In the genomic region with DNA sequence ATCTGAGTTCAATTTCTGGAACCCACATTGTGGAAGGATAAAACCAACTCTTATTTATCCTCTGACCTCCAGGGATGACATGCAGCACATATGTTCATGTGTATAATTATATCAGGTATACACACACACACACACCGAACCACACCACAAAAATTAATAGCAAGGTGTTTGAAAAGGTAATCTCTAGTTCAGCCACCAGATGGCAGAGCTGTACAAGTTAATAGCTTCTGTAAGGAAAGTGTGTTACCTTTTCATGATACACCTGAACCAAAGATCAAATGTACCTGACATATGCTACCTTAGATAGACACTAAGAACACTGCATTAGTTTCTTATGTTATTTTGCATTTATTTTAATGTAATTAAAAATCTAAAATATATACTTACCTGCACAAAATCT, we compare ENCODE assay signal across 10 mouse cellular contexts. TPM values are rescaled to one million over a fixed set of nuclear protein-coding genes. Genes with fewer than 3 reads are reported as not detected.
DNase-seq lines count a peak whose midpoint lies in the region.
"Had no signal": no experiment of that assay in that cellular context is flagged by ENCODE, and none has a peak within 500 bp of the region (broad histone marks: within the 10 kb centered on the region; RNA-seq: fewer than 3 reads in every experiment).

No protein-coding gene starts in this region.

- DNase-seq in heart, postnatal 4 days, result peak; percentile 13
- no peak for DNase-seq in heart, adult 8-10 months (ENCODE audit: low spot score)
- DNase-seq in testis, postnatal 10 days (ENCODE audit: low spot score), result peak; percentile 38
- DNase-seq in testis, postnatal 14 days (ENCODE audit: low spot score), result no peak
- DNase-seq in embryo, embryonic 10 days (ENCODE audit: low spot score), result peak; percentile 5
- DNase-seq in telencephalon, adult 2 months (ENCODE audit: low read depth, low spot score), result peak; percentile 0
- no peak for DNase-seq in gastrocnemius, postnatal 4 days (ENCODE audit: low spot score in 2 of 2)
- no peak for DNase-seq in gastrocnemius, adult 8-10 months (ENCODE audit: low spot score in 2 of 2)

RNA-seq across cellular contexts. Expression of a gene that starts 1.8 kb away (rescaled TPM):
- total RNA-seq in heart, postnatal 4 days (2021), result not detected
- total RNA-seq in heart, adult 8-10 months (2022), result not detected
- not detected for total RNA-seq in gastrocnemius, postnatal 4 days (2021)
- not detected for total RNA-seq in gastrocnemius, adult 8-10 months (2022)
- total RNA-seq: adrenal gland, postnatal 36 days; left cerebral cortex, adult 18-20 months had no signal

Comparison
In these comparisons a context has a peak if more than half of its experiments do, and no peak if none do; other contexts are left out.
1. DNase-seq: peak in heart, postnatal 4 days (single experiment), testis, postnatal 10 days (single experiment), embryo, embryonic 10 days (single experiment) and telencephalon, adult 2 months (single experiment); none in heart, adult 8-10 months (single experiment), testis, postnatal 14 days (single experiment), gastrocnemius, postnatal 4 days (0 of 2) and gastrocnemius, adult 8-10 months (0 of 2).